ENCODE assay signal across 8 mouse cellular contexts in the genomic region with DNA sequence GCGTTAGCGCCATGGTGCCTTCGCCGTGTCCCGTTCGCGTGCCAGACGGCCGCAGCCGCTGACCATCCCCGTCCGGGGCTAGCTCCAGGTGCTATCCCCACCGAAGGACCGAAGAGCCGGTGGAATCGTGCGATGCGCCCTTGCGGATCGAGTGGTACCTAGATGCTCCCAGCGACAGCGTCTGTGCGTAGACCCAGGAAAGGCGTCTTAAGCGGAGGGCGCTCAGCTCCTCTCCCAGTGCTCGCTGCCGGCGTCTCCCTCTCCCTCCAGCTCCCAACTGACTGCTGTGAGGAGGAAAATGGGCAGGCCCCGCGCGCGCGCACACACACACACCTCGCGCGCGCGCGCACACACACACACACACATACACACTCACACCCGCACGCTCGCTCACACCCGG. TPM values are rescaled to one million over a fixed set of nuclear protein-coding genes. Genes with fewer than 3 reads are reported as not detected.
DNase-seq lines count a peak whose midpoint lies in the region; ATAC-seq and TF ChIP-seq lines count a peak whose summit lies in the region.

A gene (minus strand): TSS at position 270 of the 400 bp plus-strand sequence.

- no peak for TF ChIP-seq CTCF in liver, embryonic 14.5 days (IDR thresholded peaks at IDR 0.05; ENCODE audit: low read depth)

- TF ChIP-seq EP300 in liver, embryonic 14.5 days (IDR thresholded peaks at IDR 0.05; ENCODE audit: low read depth): no peak

- H3K9ac ChIP-seq in embryonic facial prominence, embryonic 12.5 days: peak within 1 kb of the TSS; percentile 22
- peak within 1 kb of the TSS; percentile 87 for H3K9ac ChIP-seq in hindbrain, embryonic 16.5 days (ENCODE audit: low read depth, low read length)
- no peak within 1 kb of the TSS for H3K9ac ChIP-seq in liver, embryonic 14.5 days (replicated peaks)
- H3K9ac ChIP-seq in stomach, embryonic 15.5 days: no peak within 1 kb of the TSS

- ATAC-seq in embryonic facial prominence, embryonic 12.5 days (ENCODE audit: insufficient number of reproducible peaks, insufficient read depth, low FRiP score, low TSS enrichment): no peak
- ATAC-seq in hindbrain, embryonic 16.5 days: peak; percentile 34
- ATAC-seq in liver, embryonic 14.5 days (ENCODE audit: insufficient read depth): no peak
- peak; percentile 33; the same call in 1 of the 2 replicates for ATAC-seq in stomach, embryonic 15.5 days (ENCODE audit: insufficient read depth, low FRiP score, low read depth)

- H3K4me1 ChIP-seq in embryonic facial prominence, embryonic 12.5 days: peaks cover 19% of the 10 kb centered on the region
- peaks cover 47% of the 10 kb centered on the region for H3K4me1 ChIP-seq in hindbrain, embryonic 16.5 days (ENCODE audit: control insufficient read depth, insufficient read depth, low read depth, low read length)
- H3K4me1 ChIP-seq in liver, embryonic 14.5 days (replicated peaks; ENCODE audit: control insufficient read depth in 2 of 2, insufficient read depth in 2 of 2, low read length in 1 of 2): peaks cover 9% of the 10 kb centered on the region in 2 experiments
- H3K4me1 ChIP-seq in stomach, embryonic 15.5 days: peaks cover 12% of the 10 kb centered on the region

- no peak within 1 kb of the TSS for H3K27ac ChIP-seq in embryonic facial prominence, embryonic 12.5 days
- H3K27ac ChIP-seq in hindbrain, embryonic 16.5 days (ENCODE audit: low read depth, low read length): peak within 1 kb of the TSS; percentile 83
- no peak within 1 kb of the TSS for H3K27ac ChIP-seq in liver, embryonic 14.5 days
- no peak within 1 kb of the TSS for H3K27ac ChIP-seq in stomach, embryonic 15.5 days

- no peaks in the 10 kb centered on the region for H3K36me3 ChIP-seq in embryonic facial prominence, embryonic 12.5 days
- no peaks in the 10 kb centered on the region for H3K36me3 ChIP-seq in hindbrain, embryonic 16.5 days (ENCODE audit: control insufficient read depth, insufficient read depth, low read length)
- no peaks in the 10 kb centered on the region for H3K36me3 ChIP-seq in liver, embryonic 14.5 days (replicated peaks; ENCODE audit: control insufficient read depth, insufficient read depth, low read depth)
- no peaks in the 10 kb centered on the region for H3K36me3 ChIP-seq in stomach, embryonic 15.5 days

- H3K4me2 ChIP-seq in embryonic facial prominence, embryonic 12.5 days (replicated peaks): peak within 1 kb of the TSS; percentile 96
- peak within 1 kb of the TSS; percentile 75 for H3K4me2 ChIP-seq in hindbrain, embryonic 16.5 days (ENCODE audit: low read length)
- H3K4me2 ChIP-seq in liver, embryonic 14.5 days (ENCODE audit: low read depth): peak within 1 kb of the TSS; percentile 22
- peak within 1 kb of the TSS; percentile 92 for H3K4me2 ChIP-seq in stomach, embryonic 15.5 days

- under 1% methylated on average over 39 of the region's 44 CpGs for WGBS in embryonic facial prominence, embryonic 12.5 days
- under 1% methylated on average over 29 of the region's 44 CpGs for WGBS in hindbrain, embryonic 16.5 days
- WGBS in liver, embryonic 14.5 days (ENCODE audit: insufficient replicate concordance): under 1% methylated on average over 44 of the region's 44 CpGs
- 1% methylated on average over 43 of the region's 44 CpGs for WGBS in stomach, embryonic 15.5 days

- no peaks in the 10 kb centered on the region for H3K9me3 ChIP-seq in embryonic facial prominence, embryonic 12.5 days
- H3K9me3 ChIP-seq in hindbrain, embryonic 16.5 days (ENCODE audit: control insufficient read depth, low read length): no peaks in the 10 kb centered on the region
- H3K9me3 ChIP-seq in liver, embryonic 14.5 days (ENCODE audit: control insufficient read depth, low read length): no peaks in the 10 kb centered on the region
- no peaks in the 10 kb centered on the region for H3K9me3 ChIP-seq in stomach, embryonic 15.5 days

- DNase-seq in kidney, postnatal 4 days: peak; percentile 34 to 55
- DNase-seq in kidney, adult 9 months: no peak
- no peak for DNase-seq in liver, embryonic 14.5 days (ENCODE audit: low read depth in 3 of 3, low spot score in 3 of 3)
- DNase-seq in lung, postnatal 14 days: no peak
- DNase-seq in kidney, adult 8-10 months: no peak

- peak within 1 kb of the TSS; percentile 43 for H3K4me3 ChIP-seq in embryonic facial prominence, embryonic 12.5 days
- H3K4me3 ChIP-seq in hindbrain, embryonic 16.5 days (ENCODE audit: low read length): peak within 1 kb of the TSS; percentile 68
- H3K4me3 ChIP-seq in liver, embryonic 14.5 days (ENCODE audit: insufficient read depth in 1 of 2, low read depth in 2 of 2, low read length in 2 of 2): no peak within 1 kb of the TSS
- peak within 1 kb of the TSS; percentile 41 for H3K4me3 ChIP-seq in stomach, embryonic 15.5 days (replicated peaks)

- H3K27me3 ChIP-seq in embryonic facial prominence, embryonic 12.5 days: peaks cover 68% of the 10 kb centered on the region
- H3K27me3 ChIP-seq in hindbrain, embryonic 16.5 days (replicated peaks; ENCODE audit: control insufficient read depth, insufficient read depth, low read length): no peaks in the 10 kb centered on the region
- H3K27me3 ChIP-seq in liver, embryonic 14.5 days (ENCODE audit: control insufficient read depth, insufficient read depth, low read length): peaks cover 33% of the 10 kb centered on the region
- H3K27me3 ChIP-seq in stomach, embryonic 15.5 days (replicated peaks): peaks cover 44% of the 10 kb centered on the region

RNA-seq across cellular contexts. Expression of the gene that starts here (rescaled TPM):
- polyA plus RNA-seq in embryonic facial prominence, embryonic 12.5 days (2016; fragmentation: Nextera tagmentation; extraction: Ambion mirVana): 1.4 and 1.9 TPM in 2 replicates
- polyA plus RNA-seq in hindbrain, embryonic 16.5 days (2015; fragmentation: Nextera tagmentation; extraction: Ambion mirVana): 17.4 and 23.1 TPM in 2 replicates
- polyA plus RNA-seq in liver, embryonic 14.5 days (2012; rRNA removed): 0.10 and 0.14 TPM in 2 replicates
- not detected in 2 replicates for polyA plus RNA-seq in liver, embryonic 14.5 days (2014; fragmentation: Nextera tagmentation; extraction: Ambion mirVana)
- polyA plus RNA-seq in stomach, embryonic 15.5 days (2015; fragmentation: Nextera tagmentation; extraction: Ambion mirVana): 1.1 and 1.5 TPM in 2 replicates

Comparison
In these comparisons a context has a peak if more than half of its experiments do, and no peak if none do; other contexts are left out.
1. DNase-seq: peak in kidney, postnatal 4 days (2 of 2); none in kidney, adult 9 months (single experiment), liver, embryonic 14.5 days (0 of 3), lung, postnatal 14 days (single experiment) and kidney, adult 8-10 months (0 of 2).
2. ATAC-seq: peak in hindbrain, embryonic 16.5 days (single experiment) and stomach, embryonic 15.5 days (single experiment); none in embryonic facial prominence, embryonic 12.5 days (single experiment) and liver, embryonic 14.5 days (single experiment).
3. H3K4me2 ChIP-seq: peak in every context shown above with its lines; median percentile 96 in embryonic facial prominence, embryonic 12.5 days; 92 in stomach, embryonic 15.5 days; 75 in hindbrain, embryonic 16.5 days; 22 in liver, embryonic 14.5 days.
4. H3K4me3 ChIP-seq: peak in embryonic facial prominence, embryonic 12.5 days (single experiment), hindbrain, embryonic 16.5 days (single experiment) and stomach, embryonic 15.5 days (single experiment); none in liver, embryonic 14.5 days (0 of 2).
5. H3K9ac ChIP-seq: peak in embryonic facial prominence, embryonic 12.5 days (single experiment) and hindbrain, embryonic 16.5 days (single experiment); none in liver, embryonic 14.5 days (single experiment) and stomach, embryonic 15.5 days (single experiment).